Mouse (Mus musculus): ENCODE measurements around the gene Gm20683. TPM values are rescaled to one million over a fixed set of nuclear protein-coding genes. Genes with fewer than 3 reads are reported as not detected.

Gene Gm20683
- polyA plus RNA-seq, 1 experiment from 2014 or later, result 1.7 TPM

DNA sequence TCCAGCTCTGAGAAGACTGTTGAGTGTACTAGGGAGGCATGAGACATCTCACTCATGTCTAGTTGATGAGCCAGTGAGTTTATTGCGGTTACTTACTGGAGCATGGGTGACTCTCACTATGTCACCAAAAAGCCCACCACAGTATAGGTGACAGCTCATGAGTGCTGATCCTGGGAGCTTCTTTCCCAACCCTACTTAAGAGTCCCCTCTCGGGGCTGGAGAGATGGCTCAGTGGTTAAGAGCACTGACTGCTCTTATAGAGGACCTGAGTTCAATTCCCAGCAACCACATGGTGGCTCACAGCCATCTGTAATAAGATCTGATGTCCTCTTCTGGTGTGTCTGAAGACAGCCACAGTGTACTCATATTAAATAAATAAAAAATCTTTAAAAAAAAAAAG lies 28.4 kb upstream of the Gm20683 start:
- Histone ChIP-seq H3K4me3 (no peak overlapping the region), H3K27ac (replicated peaks) (no peak overlapping the region), H3K36me3 (no peaks in the 10 kb centered on the region), H3K27me3 (ENCODE audit: low read depth, poor library complexity, severe bottlenecking) (no peaks in the 10 kb centered on the region), H3K4me1 (peaks cover 52% of the 10 kb centered on the region), H3K9me3 (replicated peaks) (no peaks in the 10 kb centered on the region)
- 95% methylated on average over 2 of the region's 2 CpGs for WGBS
- DNase-seq (ENCODE audit: low spot score), result no peak

DNA sequence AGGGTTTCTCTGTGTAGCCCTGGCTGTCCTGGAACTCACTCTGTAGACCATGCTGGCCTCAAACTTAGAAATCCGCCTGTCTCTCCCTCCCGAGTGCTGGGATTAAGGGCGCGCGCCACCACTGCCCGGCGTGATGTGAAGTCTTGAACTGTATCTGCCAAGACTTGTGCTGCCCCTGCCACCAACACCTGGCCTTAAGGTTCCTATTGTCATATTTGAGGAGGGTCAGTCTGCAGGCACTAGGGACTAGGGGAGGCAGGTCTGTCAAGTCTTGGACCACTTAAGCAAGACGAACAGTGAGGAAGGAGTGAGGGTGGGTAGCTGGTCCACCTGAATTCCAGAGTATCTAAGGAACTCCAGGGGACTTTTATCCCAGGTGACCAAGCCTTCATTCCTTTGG lies 27.9 kb upstream of the Gm20683 start:
- no peak for DNase-seq (ENCODE audit: low spot score)
- no peaks in the 10 kb centered on the region for H3K36me3 ChIP-seq
- H3K4me1 ChIP-seq, result peaks cover 50% of the 10 kb centered on the region
- H3K4me3 ChIP-seq, result no peak overlapping the region
- no peaks in the 10 kb centered on the region for H3K27me3 ChIP-seq (ENCODE audit: low read depth, poor library complexity, severe bottlenecking)
- no peak overlapping the region for H3K27ac ChIP-seq (replicated peaks)
- H3K9me3 ChIP-seq (replicated peaks), result no peaks in the 10 kb centered on the region
- WGBS, result 85% methylated on average over 8 of the region's 8 CpGs

DNA sequence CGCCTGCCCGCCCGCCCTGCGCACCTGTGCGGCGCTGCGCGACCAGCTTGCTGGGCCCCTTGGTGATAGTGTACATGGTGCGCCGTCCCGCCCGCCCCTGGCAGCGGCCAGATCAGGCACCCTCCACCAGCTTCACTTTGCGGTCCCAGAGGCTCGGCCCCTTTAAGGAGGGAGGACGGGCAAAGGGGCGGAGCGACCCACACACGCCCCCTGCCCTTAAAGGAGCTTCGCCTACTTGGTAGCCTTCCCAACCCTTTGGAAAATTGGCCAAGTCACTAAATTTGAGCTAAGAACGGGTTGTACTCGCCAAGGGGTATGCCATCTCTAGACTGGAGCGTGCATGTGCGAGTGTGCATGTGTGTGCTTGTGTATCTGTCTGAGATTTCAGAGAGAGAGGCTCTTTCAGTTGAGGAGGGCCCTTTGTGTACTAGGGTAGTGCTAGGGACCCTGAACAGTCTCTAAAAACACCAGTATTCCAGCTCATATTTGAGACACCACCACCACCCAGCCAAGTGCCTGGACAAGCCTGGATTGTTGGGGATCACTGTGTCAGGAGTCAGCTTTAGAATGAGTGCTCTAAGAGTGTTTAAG lies 27.1 kb upstream of the Gm20683 start, which contains the start of gene Mcrip2:
Gene Mcrip2 (minus strand): TSS at position 164 of the 591 bp plus-strand sequence.
- peak within 1 kb of the TSS; percentile 80 for H3K27ac ChIP-seq (replicated peaks)
- no peaks in the 10 kb centered on the region for H3K9me3 ChIP-seq (replicated peaks)
- WGBS, result under 1% methylated on average over 24 of the region's 24 CpGs
- no peaks in the 10 kb centered on the region for H3K27me3 ChIP-seq (ENCODE audit: low read depth, poor library complexity, severe bottlenecking)
- no peaks in the 10 kb centered on the region for H3K36me3 ChIP-seq
- H3K4me1 ChIP-seq, result peaks cover 42% of the 10 kb centered on the region
- DNase-seq (ENCODE audit: low spot score), result peak; percentile 83
- peak within 1 kb of the TSS; percentile 93 for H3K4me3 ChIP-seq

DNA sequence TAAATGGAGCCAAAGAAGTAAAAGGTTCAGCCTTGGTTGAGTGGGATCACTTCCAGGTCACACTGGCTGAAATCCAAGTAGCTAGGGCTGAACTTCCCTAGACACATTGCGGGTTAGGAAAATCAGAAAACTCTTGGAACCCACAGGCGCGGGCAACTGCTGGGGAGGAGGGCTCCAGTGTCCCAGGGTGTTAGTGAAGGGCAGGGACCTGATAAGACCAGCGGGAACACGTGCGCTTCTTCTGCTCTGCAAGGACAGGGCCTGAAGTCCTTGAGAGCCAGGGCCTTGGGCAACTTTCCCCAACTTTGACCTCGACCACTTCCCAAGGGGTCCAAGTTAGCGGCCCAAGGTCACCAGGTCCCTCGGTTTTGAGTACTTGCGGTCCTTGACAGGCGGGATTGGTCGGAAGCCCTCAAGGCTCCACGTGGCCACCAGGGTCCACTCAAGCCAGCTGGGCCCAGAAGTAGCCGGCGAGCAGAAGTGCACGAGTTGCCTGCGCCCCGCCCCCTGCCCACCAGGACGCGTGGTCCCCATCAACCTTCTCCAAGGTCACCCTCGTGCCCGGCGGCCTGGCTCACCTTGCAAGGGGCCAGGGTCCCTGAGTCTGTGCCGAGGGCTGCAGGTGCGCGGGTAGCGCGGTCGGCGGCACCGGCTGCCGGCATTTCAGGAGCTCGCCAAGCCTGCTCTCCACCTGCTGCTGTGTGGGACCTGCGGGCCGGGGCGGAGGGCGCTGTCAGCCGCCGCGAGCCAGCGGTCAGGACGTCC lies 26.5 kb upstream of the Gm20683 start:
- no peaks in the 10 kb centered on the region for H3K27me3 ChIP-seq (ENCODE audit: low read depth, poor library complexity, severe bottlenecking)
- H3K36me3 ChIP-seq, result no peaks in the 10 kb centered on the region
- H3K27ac ChIP-seq (replicated peaks), result peak overlapping the region; percentile 80
- no peaks in the 10 kb centered on the region for H3K9me3 ChIP-seq (replicated peaks)
- 1% methylated on average over 42 of the region's 42 CpGs for WGBS
- H3K4me1 ChIP-seq, result peaks cover 41% of the 10 kb centered on the region
- DNase-seq (ENCODE audit: low spot score), result no peak
- H3K4me3 ChIP-seq, result peak overlapping the region; percentile 93

DNA sequence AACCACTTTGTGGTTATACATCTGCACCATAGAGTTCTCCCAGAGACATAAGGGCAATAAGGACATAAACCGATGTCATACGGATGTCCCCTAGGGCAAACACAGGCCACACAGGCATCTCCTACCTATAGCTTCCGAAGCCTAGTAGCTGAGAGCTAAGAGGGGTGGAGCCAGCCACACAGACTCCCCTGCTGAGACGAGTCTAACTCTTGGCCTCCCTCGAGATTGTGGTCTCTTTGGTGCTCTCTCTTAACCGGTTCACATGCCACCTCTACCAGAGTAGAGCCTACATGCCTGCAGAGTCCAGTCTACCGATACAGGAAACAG lies 25.9 kb upstream of the Gm20683 start:
- Histone ChIP-seq H3K27ac (replicated peaks) (peak overlapping the region; percentile 80; the same call in 1 of the 2 replicates), H3K27me3 (ENCODE audit: low read depth, poor library complexity, severe bottlenecking) (no peaks in the 10 kb centered on the region), H3K36me3 (no peaks in the 10 kb centered on the region), H3K4me3 (peak overlapping the region; percentile 93), H3K9me3 (replicated peaks) (no peaks in the 10 kb centered on the region), H3K4me1 (peaks cover 39% of the 10 kb centered on the region)
- WGBS, result 17% methylated on average over 7 of the region's 7 CpGs
- DNase-seq (ENCODE audit: low spot score), result no peak

DNA sequence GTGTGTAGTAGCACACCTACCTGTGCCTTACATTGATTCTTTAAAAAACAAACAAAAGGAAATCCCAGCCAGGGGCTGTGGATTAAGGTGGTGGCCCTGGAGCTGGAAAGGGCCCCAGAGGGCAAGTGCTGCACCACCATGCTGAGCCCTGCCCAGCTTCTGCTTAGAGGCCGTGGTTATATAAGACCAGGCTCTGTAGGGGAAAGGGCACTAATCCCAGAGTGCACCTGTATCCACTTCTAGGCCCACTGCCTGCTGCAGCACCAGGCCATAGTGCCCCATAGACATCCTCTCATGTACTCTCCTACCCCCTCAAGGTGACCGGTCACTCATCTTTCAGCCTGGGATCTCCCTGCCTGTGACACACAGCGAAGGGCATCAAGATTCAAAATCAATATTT lies 24.6 kb upstream of the Gm20683 start:
- Histone ChIP-seq H3K9me3 (replicated peaks) (no peaks in the 10 kb centered on the region), H3K4me1 (peaks cover 52% of the 10 kb centered on the region), H3K4me3 (peak overlapping the region; percentile 11; the same call in 1 of the 2 replicates), H3K36me3 (no peaks in the 10 kb centered on the region), H3K27ac (replicated peaks) (no peak overlapping the region), H3K27me3 (ENCODE audit: low read depth, poor library complexity, severe bottlenecking) (no peaks in the 10 kb centered on the region)
- DNase-seq (ENCODE audit: low spot score), result no peak
- WGBS, result 86% methylated on average over 3 of the region's 3 CpGs

DNA sequence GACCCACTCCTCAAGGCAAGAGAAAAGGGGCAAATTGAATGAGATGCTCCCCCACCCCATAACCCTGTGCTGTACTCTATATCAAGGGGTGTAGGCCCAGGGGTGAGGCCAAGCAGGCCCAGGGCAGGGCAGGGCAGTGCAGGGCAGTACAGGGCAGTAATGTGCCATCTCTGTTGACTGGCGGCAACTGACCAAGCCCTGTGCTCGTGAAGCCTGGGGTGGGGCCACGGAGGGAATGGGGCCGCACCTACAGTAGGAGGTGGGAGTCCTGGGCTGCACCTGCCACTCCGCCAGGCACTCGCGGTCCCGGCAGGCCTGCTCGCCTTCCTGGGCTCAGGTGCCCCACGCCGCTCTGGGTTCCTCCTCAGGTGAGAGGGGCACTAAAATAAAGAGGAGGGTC lies 23.7 kb upstream of the Gm20683 start:
- WGBS, result 94% methylated on average over 11 of the region's 11 CpGs
- peaks cover 60% of the 10 kb centered on the region for H3K4me1 ChIP-seq

DNA sequence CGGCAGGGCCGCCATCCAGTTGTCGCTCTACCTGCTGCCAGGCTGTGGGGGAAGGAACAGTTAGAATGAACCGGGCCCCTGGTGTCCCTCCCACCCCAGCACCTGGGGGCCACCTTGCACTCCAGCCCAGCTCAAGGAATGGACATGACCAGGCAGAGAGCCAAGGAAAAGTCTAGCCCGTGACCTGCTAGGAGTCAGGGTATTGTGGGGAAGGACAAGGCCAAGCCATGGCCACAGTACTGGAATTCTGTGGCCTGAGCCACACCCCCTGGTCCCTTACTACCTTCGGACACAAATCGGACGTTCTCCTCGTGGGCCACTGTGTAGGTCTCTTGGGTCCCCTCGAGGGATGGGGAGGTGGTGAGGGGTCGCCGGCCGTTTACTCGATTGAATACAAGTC lies 22.7 kb upstream of the Gm20683 start:
- Histone ChIP-seq H3K9me3 (replicated peaks) (no peaks in the 10 kb centered on the region), H3K4me3 (0 out of 2 replicates have a peak overlapping the region, but pooled peaks have one; percentile 7), H3K4me1 (peaks cover 67% of the 10 kb centered on the region), H3K27me3 (ENCODE audit: low read depth, poor library complexity, severe bottlenecking) (no peaks in the 10 kb centered on the region), H3K27ac (replicated peaks) (no peak overlapping the region), H3K36me3 (peaks cover 3% of the 10 kb centered on the region)
- WGBS, result 94% methylated on average over 14 of the region's 14 CpGs
- DNase-seq (ENCODE audit: low spot score), result no peak

More for the DNA sequence above, 23.7 kb upstream of the Gm20683 start:
- no peaks in the 10 kb centered on the region for H3K27me3 ChIP-seq (ENCODE audit: low read depth, poor library complexity, severe bottlenecking)
- no peak overlapping the region for H3K4me3 ChIP-seq
- H3K36me3 ChIP-seq, result no peaks in the 10 kb centered on the region
- no peak overlapping the region for H3K27ac ChIP-seq (replicated peaks)
- no peak for DNase-seq (ENCODE audit: low spot score)
- no peaks in the 10 kb centered on the region for H3K9me3 ChIP-seq (replicated peaks)

DNA sequence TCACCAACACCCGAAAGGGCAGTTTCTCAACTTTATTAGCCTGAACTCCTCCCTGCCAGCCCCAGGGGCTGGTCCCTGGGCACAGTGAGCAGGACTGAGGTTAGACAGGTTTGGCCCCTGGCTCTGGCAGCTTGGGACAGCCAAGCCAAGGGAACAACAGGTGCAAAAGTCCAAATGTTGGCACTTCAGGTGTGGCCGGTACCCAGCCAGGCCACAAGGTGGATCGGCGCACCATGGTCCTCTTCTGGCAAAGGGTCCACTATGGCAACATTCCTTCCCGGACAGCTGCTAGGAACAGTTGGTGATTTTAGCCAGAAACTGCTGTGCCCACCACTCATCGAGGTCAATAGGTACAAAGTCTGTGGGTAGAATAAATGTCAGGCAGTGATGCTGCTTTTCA lies 22.1 kb upstream of the Gm20683 start:
- 0 out of 2 replicates have a peak overlapping the region, but pooled peaks have one; percentile 7 for H3K4me3 ChIP-seq
- DNase-seq (ENCODE audit: low spot score), result no peak
- no peak overlapping the region for H3K27ac ChIP-seq (replicated peaks)
- peaks cover 10% of the 10 kb centered on the region for H3K36me3 ChIP-seq
- H3K9me3 ChIP-seq (replicated peaks), result no peaks in the 10 kb centered on the region
- no peaks in the 10 kb centered on the region for H3K27me3 ChIP-seq (ENCODE audit: low read depth, poor library complexity, severe bottlenecking)
- WGBS, result 94% methylated on average over 6 of the region's 6 CpGs
- H3K4me1 ChIP-seq, result peaks cover 63% of the 10 kb centered on the region

DNA sequence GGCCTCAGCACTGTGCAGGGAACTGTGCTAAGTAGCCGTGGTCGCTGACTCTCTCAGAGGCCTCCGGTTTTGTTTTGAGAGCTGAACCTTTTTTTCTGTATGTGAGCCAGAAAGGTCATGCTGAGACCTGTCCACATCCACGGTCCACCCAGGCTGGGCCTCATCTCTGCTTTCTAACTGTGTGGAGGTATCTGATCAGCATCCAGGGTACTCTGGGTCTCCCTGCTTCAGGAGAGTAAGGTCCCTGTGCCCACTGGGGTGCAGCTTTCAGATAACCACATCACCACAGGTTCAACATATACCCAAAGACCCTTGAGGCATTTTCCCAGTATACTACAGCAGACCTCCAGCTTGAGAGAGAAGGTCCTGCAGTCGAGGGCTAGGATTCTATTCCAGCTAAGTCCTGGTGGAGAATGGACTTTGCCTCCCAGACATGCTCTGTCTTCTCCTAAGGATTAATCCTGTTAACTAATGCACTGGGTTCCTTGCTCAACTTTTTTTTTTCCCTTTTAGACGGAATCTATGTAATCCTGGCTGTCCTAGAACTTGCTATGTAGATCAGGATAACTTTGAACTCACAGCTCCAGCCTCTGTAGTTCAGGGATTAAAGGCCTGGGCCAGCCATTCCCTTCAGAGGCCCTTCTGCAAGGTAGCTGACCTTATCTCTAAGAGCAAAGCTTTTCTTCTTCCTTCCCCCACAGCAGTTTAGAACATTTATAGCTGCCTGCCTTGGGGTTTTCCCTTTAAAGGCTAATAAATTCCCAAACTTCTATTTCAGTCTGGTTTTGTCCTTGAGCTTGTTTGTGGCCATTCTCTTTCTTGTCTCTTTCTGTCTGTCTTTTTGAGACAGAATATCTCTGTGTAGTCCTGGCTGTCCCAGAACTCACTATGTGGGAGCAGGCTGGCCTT lies 20.4 kb upstream of the Gm20683 start:
- Histone ChIP-seq H3K27me3 (ENCODE audit: low read depth, poor library complexity, severe bottlenecking) (no peaks in the 10 kb centered on the region), H3K9me3 (replicated peaks) (no peaks in the 10 kb centered on the region), H3K4me1 (peaks cover 51% of the 10 kb centered on the region), H3K36me3 (peaks cover 22% of the 10 kb centered on the region), H3K4me3 (peak overlapping the region; percentile 76), H3K27ac (replicated peaks) (peak overlapping the region; percentile 95)
- 12% methylated on average over 6 of the region's 6 CpGs for WGBS
- no peak for DNase-seq (ENCODE audit: low spot score)

DNA sequence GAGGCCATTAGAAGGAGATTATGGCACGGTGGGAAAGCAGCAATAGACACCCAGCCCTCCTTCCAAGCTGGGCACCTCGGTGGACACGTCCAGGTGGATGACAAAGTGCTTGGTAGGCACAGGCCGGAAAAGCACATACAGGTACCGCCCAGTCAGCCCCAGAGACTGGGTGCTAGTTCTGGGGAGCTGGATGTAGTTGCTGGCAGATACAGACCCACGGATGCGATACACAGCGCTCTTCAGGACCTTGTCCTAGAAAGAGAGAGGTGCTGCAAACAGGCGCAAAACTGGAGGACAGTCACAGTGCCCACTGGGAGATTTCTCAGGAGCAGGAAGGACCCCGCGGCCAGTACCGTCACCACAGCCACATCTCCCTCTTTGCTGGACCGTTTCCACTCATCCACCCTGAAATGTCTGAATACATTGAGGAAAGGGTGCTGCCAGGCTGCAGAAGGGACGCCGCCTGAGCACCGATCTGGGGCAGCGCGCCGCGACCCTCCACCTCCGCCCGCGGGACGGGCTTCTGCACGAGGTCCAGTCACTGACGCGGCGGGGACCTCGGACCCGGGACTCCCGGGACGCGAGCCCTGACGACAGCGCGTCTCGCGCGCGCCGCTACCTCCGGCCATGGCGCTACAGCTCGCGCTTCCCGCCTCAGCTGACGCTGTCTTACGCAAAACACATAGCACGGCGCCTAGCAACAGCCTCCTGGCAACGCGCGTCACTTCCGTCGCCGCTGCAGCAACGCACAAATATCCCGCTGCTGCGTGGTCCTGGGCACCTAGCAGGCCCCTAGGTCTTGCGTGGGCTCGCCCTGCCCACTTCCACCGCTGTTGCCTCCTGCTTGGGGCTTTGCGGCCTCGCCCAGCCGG lies 19.5 kb upstream of the Gm20683 start, which contains the start of gene Wdr90:
Gene Wdr90 (minus strand): TSS at position 670 of the 872 bp plus-strand sequence.
- H3K9me3 ChIP-seq (replicated peaks), result no peaks in the 10 kb centered on the region
- DNase-seq (ENCODE audit: low spot score), result peak; percentile 94
- 4% methylated on average over 65 of the region's 65 CpGs for WGBS
- peak within 1 kb of the TSS; percentile 95 for H3K27ac ChIP-seq (replicated peaks)
- H3K4me3 ChIP-seq, result peak within 1 kb of the TSS; percentile 76
- H3K36me3 ChIP-seq, result peaks cover 28% of the 10 kb centered on the region
- peaks cover 43% of the 10 kb centered on the region for H3K4me1 ChIP-seq
- H3K27me3 ChIP-seq (ENCODE audit: low read depth, poor library complexity, severe bottlenecking), result no peaks in the 10 kb centered on the region

DNA sequence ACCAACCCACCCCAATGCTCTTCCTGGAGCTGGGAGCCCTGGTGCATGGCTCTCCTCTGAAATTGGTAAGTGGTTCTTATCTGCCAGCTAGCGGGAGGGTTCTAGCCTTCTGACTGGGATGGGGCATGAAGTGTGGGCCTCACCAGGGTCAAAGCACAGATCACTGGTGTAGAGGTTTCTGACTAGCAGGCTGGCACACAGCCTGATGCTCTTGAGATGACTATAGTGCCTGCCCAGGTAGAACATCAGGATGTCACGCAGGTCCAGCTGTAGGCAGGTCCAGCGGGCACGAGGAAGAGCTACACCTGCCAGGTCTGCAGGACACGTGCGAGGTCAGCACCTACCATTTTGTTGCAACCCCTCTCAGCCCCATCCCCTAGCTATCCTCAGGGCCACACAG lies 18.7 kb upstream of the Gm20683 start:
- no peak for DNase-seq (ENCODE audit: low spot score)
- Histone ChIP-seq H3K36me3 (peaks cover 37% of the 10 kb centered on the region), H3K27me3 (ENCODE audit: low read depth, poor library complexity, severe bottlenecking) (no peaks in the 10 kb centered on the region), H3K4me3 (peak overlapping the region; percentile 76), H3K4me1 (peaks cover 40% of the 10 kb centered on the region), H3K27ac (replicated peaks) (peak overlapping the region; percentile 95), H3K9me3 (replicated peaks) (no peaks in the 10 kb centered on the region)
- 92% methylated on average over 6 of the region's 6 CpGs for WGBS
